Mouse (Mus musculus): Measurements from ENCODE around the gene Man2a1.
A peak's percentile ranks its signal among the peaks of the same experiment; 100 is the strongest.

The Man2a1 gene

DNA sequence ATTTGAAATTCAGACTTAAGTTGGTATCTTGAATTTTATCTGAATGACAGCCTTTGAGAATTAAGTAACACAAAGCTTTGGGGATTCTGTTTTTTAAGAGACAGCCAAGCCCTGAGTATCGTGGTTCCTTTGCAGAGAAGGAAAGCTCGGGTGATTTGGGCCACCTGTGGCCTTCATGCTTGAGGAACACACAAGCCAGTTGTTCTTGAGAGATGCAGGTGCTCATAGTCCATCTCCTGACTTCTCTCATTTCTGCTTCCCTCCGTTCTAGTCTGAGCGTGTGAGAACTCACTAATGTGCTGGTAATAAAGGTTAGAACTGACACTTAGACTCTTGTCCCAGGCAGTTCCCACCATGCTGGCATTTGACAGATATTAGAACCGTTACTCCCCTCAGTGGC is 28.9 kb downstream of the Man2a1 start:
- DNase-seq (ENCODE audit: low read depth, low spot score): no peak

GRCm38 (mm10) chr17:64630506-64630905 is 30.0 kb downstream of the Man2a1 start:
- DNase-seq (ENCODE audit: low read depth, low spot score): no peak

GRCm38 (mm10) chr17:64637868-64638537 is 37.5 kb downstream of the Man2a1 start:
- DNase-seq (ENCODE audit: low read depth, low spot score): no peak

- DNase-seq (ENCODE audit: low read depth, low spot score): no peak
These were observed 40.8 kb downstream of the Man2a1 start for GRCm38 (mm10) chr17:64641376-64641775.

GRCm38 (mm10) chr17:64643644-64644043 is 43.1 kb downstream of the Man2a1 start:
- no peak for DNase-seq (ENCODE audit: low read depth, low spot score)

DNA sequence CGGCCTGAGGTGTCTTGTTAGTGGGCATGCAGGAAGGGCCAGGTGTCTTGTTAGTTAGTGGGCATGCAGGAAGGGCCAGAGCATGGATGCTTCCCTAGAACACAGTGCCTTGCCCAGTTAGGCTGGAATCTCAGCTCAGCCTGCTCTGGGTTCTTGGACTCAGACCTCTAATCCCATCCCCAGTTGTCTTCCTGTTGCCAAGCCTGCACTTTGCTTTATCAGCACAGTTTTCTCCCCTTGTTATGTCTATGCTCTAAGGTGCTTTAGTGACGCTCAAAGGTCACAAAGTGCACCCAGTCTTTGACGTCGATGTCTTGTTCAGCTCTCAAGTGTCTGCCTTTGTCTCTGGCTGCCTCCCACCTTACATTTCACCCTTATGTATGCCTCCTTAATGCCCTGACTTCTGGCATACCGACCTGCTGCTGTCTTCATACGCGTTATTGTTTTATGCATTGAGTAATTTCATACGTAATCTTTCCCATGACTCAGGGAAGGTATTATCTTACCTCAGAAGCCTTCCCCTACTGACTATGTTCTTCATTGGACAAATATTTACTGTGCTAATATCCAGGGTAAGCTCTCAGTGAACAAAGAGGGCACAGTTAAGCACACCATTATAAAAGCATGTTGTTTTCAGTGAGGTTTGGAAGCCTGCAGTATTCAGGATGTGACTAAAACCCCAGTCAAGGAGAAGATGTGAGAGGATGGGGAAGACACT is 44.5 kb downstream of the Man2a1 start:
- no peak for DNase-seq (ENCODE audit: low read depth, low spot score)

DNA sequence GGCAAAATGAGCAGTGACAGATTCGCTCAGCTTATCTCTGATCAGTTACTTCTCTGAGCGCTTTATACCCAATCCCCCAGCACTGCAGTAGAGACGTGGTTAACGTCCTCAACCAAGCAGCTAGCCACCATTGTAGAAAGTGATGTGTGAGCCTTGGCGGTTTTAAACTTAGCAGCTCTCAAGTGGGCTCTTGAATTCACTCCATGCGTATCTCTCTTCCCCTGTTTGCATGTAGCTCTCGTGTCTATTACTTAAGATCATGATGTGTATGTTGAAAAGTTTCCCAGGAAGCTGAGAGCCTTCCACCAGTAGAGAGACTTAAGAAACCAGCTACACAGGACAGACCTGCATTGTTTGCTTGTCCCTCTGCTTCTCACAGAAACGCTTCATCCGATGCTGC is 46.9 kb downstream of the Man2a1 start:
- no peak for DNase-seq (ENCODE audit: low read depth, low spot score)

GRCm38 (mm10) chr17:64650702-64651101 is 50.2 kb downstream of the Man2a1 start:
- no peak for DNase-seq (ENCODE audit: low read depth, low spot score)

DNA sequence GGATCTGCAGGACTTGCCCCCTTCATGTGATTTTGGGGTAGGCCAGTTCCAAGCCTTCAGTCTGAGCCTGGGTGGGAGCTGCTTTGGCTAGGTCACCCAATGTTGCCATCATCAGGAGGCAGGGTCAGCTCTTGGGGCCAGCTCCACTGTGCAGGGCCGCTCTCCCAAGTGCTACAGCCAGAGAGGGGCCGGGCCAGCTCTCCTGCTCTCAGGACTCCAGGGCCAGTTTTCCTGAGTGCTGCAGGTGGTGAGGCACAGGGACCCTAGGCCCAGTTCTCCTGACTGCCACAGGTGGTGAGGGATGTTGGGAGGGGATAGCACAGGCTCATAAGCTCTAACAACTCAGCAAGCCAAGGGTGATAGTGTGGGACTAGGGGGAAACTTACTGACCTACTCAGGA is 53.1 kb downstream of the Man2a1 start:
- no peak for DNase-seq (ENCODE audit: low read depth, low spot score)

- DNase-seq (ENCODE audit: low read depth, low spot score): no peak
These were observed 59.1 kb downstream of the Man2a1 start for GRCm38 (mm10) chr17:64659682-64660081.

DNA sequence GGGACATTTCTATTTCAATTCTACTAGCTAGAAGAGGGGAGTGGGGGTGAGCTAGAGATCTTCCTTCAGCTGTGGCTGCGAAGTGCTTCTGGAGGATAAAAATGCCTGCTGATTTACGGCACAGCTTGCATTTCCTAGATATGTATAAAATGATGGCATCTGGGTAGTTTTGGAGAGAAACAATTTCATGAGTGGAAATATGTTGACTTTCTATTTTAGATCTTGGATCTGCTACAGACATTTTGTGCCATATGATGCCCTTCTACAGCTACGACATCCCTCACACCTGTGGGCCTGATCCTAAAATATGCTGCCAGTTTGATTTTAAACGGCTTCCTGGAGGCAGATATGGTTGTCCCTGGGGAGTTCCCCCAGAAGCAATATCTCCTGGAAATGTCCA is 66.0 kb downstream of the Man2a1 start:
- peak; percentile 22 for DNase-seq (ENCODE audit: low read depth, low spot score)

- no peak for DNase-seq (ENCODE audit: low read depth, low spot score)
These were observed 68.0 kb downstream of the Man2a1 start for GRCm38 (mm10) chr17:64668504-64668903.

GRCm38 (mm10) chr17:64674401-64674800 is 73.9 kb downstream of the Man2a1 start:
- no peak for DNase-seq (ENCODE audit: low read depth, low spot score)

GRCm38 (mm10) chr17:64674980-64675379 is 74.4 kb downstream of the Man2a1 start:
- no peak for DNase-seq (ENCODE audit: low read depth, low spot score)

DNA sequence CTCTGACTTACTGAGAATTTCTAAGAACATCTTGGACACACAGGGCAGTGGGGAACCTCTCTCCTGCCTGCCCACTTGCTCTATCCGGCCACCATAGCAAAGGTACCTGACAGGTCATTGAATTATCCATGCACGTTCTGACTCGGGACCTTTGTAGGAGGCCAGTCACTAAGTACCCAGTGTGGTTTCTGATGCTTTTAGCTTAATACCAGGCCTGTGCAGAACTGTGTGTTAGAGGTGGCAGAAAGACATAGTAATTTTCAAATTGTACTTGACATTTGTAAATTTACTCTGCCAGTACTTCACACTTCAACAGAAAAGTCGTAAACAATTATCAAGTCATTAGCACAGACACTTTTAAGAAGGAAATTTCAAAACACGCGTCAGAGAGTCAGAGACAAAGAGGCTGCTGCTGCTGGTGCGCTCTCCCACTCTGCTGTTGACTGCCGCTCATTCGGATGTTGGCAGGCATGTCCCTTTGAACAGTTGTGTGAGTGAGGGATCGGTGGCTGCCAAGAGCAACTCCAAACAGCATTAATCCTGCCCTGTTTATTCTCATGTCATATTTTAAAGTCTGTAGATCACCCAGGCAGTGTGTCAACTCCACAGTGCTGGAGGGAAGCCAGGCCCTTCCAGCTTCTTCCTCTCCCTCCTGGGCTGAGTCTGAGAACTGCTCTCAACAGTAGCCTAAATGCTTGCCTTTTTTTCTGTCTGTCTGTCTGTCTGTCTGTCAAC is 76.4 kb downstream of the Man2a1 start:
- DNase-seq (ENCODE audit: low read depth, low spot score): peak; percentile 50

DNA sequence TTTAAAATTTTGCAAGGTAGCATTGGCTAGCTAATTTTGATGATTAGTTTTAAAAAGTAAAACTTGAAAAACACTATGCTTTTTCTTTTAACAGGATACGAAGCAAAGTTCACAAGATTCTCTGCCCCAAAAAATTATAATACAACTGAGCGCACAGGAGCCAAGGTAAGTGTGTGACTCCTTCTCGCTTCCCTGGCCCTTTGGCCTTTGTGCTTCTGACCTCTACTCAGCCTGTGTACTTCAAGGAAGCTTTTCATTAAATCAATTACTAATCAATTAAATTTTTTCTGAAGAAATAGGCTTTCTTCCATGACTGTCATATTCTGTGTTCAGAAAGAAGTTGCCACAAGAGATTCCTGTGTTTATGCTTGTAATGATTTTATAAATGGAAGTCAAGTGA is 80.9 kb downstream of the Man2a1 start:
- DNase-seq (ENCODE audit: low read depth, low spot score): no peak

- no peak for DNase-seq (ENCODE audit: low read depth, low spot score)
These were observed 81.4 kb downstream of the Man2a1 start for GRCm38 (mm10) chr17:64681927-64682326.

DNA sequence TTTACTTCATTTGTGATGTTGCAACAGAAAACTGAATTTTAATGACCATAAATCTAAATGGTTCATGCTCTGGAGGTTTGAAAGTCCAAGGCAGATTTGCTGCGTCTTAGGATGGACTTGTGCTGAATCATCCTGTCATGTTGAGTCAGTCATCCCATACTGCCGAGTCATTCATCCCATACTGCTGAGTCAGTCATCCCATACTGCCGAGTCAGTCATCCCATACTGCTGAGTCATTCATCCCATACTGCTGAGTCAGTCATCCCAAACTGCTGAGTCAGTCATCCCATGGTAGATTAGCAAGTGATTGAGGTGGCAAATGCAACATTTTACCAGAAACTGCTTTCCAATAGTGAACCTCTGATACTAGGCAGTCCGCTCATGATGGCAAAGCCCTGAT is 83.6 kb downstream of the Man2a1 start:
- no peak for DNase-seq (ENCODE audit: low read depth, low spot score)

DNA sequence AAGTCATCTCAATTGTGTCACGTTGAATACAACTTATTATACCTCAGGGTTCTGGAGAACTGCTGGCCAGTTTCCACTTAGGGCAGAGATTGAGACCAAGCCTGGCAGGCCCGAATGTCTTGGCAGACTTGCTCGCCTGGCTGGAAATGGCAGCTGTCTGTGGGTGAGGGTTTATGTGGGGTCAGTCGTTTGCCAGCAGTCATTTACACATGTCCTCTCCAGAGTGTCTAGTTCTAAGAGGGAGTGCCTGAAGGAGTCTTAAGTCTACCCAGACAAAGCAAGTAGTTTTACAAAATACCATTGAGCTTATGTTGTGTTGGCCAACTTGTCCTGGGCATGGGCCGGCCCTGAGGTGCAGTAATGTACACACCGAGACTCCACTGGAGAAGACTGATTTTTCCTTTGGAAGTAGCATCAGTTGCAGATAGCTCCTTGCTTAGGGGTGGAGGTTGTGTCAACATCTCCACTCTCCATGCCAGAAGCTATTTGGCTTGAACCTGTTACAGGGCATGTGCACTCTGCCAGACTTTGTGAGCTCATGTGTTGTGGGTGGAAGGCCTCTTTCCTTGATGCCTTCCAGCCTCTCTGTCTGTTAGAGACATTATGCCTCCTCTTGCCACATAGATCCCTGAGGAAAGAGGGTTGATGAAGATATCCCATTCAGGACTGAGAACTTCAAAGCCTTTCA is 84.8 kb downstream of the Man2a1 start:
- no peak for DNase-seq (ENCODE audit: low read depth, low spot score)

DNA sequence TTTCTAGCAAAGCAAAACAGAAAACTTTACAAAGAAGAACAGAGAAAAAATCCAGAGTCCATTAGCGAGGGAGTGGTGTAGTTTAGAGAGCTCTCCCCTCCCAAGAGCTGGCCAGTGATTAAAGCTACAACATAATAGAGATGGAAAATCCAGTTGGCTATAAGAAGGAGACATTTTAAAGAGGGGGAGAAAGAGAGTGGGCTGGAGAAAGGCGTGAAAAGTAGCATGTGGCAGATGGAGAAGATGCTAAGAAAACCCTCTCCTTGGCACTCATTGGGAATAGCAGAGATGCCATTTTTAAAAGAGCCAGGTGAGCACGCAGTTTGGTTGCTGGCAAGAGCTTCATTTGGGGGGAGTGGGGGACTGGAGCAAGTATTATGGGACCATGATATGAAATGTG is 89.1 kb downstream of the Man2a1 start:
- DNase-seq (ENCODE audit: low read depth, low spot score): no peak

DNA sequence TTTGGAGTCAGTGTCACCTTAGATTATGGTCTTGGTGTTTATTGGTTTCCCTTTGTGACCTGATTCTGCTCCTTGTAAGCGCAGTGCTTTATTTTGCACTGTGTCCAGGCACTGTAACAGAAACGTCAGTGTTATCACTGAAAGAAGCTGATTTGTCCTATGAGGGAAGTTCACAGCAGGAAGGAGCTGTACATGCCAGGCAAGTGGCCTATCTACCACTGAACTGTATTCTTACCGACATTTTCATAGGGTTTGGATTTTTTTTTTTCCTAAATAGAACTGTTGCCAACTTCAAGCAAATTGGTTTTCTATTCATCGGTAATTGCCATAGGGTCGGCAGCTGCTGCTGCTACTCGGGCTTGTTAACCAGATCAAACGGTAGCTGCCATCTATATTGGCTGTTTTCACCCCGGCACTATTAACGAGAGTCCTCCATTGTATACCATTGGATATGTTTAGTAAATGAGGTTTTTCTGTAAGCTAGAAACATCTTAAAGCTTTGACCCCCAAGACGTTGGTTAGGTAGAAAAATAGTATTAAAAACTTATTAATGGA is 96.8 kb downstream of the Man2a1 start:
- DNase-seq (ENCODE audit: low read depth, low spot score): no peak

- no peak for DNase-seq (ENCODE audit: low read depth, low spot score)
These were observed 98.0 kb downstream of the Man2a1 start for GRCm38 (mm10) chr17:64698516-64698915.

Data from brain, embryonic 18.5 days (tissue).